Mouse (Mus musculus) kidney, adult 2 months (tissue): Measurements from ENCODE around the gene Asns.

Experiments used
- CTCF ChIP-seq: fragments of 200-500 bp; conservative IDR thresholded peaks from 2 replicates; pipeline ENCODE4 v1.5.1; 2011; ENCODE audit warnings: low read depth, mild to moderate bottlenecking, control low read depth, low read length, moderate library complexity, mixed read lengths; ENCODE audit not compliant: insufficient read depth, insufficient read length
- POLR2A ChIP-seq: fragments of 200-500 bp; IDR thresholded peaks from one replicate; pipeline ENCODE4 v1.6.1; 2011; ENCODE audit warnings: low read depth, low read length, control low read depth

DNA sequence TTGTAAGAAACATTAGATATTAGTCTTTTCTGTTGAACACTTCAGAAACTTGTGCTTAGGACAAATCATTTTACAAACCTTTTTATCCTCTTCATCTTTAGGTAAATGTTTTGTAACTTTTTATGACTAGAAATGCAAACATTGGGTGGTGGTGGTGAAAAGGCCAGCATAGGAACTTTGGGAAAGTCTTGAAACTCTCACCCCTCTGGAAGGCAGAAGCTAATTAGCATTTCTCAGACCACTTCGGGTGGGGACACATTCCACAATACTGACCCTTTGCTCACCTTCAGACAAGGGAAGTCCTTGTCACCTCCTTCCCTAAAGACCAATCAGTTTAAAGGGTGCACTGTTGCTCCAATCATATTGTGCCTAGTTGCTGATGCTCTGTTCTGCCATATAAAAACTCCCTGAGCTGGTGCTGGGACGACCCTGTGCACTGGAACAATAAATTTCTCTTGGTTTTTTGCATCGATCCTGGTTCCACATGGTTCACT is 18.8 kb upstream of the Asns start:
- TF ChIP-seq CTCF = no peak
- TF ChIP-seq POLR2A = no peak
